Mouse (Mus musculus) neutrophil, adult 59 days (primary cell): Measurements from ENCODE around the gene Hipk4. TPM values are rescaled to one million over a fixed set of nuclear protein-coding genes. Genes with fewer than 3 reads are reported as not detected.

Experiments used
- total RNA-seq, 2 experiments: library from RNA; stranded (reverse); gene quantifications; 1 replicate in 1 of 2; 2 replicates in 1 of 2; pipeline ENCODE4 v1.2.4; 2023

Gene Hipk4
- total RNA-seq, result under 1 TPM in 1 of 2 experiments, not detected in 1; 0.36 TPM

GRCm38 (mm10) chr7:27522967-27523366 is at the start of gene Hipk4:
Gene Hipk4 (plus strand): TSS chr7:27523267.

GRCm38 (mm10) chr7:27486770-27487697 is 36.0 kb upstream of the Hipk4 start, which contains the start of gene Sertad1:
Gene Sertad1 (plus strand): TSS chr7:27486910.

GRCm38 (mm10) chr7:27499036-27499435 is 24.0 kb upstream of the Hipk4 start, which contains the start of gene Prx:
Gene Prx (plus strand): TSS chr7:27499324.

GRCm38 (mm10) chr7:27552931-27553513 is 30.0 kb downstream of the Hipk4 start, which contains the start of the genes Pld3 and 2310022A10Rik:
Gene Pld3 (minus strand): TSS chr7:27553218.
Gene 2310022A10Rik (plus strand): TSS chr7:27553233.

Other genes starting within 250 kb of the Hipk4 start
- under 1 TPM; 0.33 to 0.51 TPM for gene Ltbp4, start 185.6 kb upstream of the Hipk4 start, total RNA-seq
- gene Shkbp1, start 167.2 kb upstream of the Hipk4 start, total RNA-seq, result 100 to 1,000 TPM; 100 to 108 TPM
- gene Gm20479, start 165.8 kb upstream of the Hipk4 start, total RNA-seq, result 10 to 100 TPM in 1 of 2 experiments, not detected in 1; 10.9 TPM
- under 1 TPM; 0.07 to 0.09 TPM for gene Sptbn4, start 75.6 kb upstream of the Hipk4 start, total RNA-seq
- 10 to 100 TPM; 31.2 to 58.3 TPM for gene Blvrb, start 75.3 kb upstream of the Hipk4 start, total RNA-seq
- 10 to 100 TPM; 27.9 to 32.9 TPM for gene Sertad3, start 49.5 kb upstream of the Hipk4 start, total RNA-seq
- 10 to 100 TPM; 43.3 to 43.4 TPM for gene Sertad1, start 36.4 kb upstream of the Hipk4 start, total RNA-seq
- gene Prx, start 23.9 kb upstream of the Hipk4 start, total RNA-seq, result under 1 TPM; 0.68 to 0.80 TPM
- gene Pld3, start 30.0 kb downstream of the Hipk4 start, total RNA-seq, result 10 to 100 TPM; 19.5 to 22.3 TPM
- 10 to 100 TPM; 12.4 to 13.8 TPM for gene 2310022A10Rik, start 30.0 kb downstream of the Hipk4 start, total RNA-seq
- gene Akt2, start 68.3 kb downstream of the Hipk4 start, total RNA-seq, result 100 to 1,000 TPM; 109 to 111 TPM
- gene Ttc9b, start 130.6 kb downstream of the Hipk4 start, total RNA-seq, result not detected
- gene Map3k10, start 151.3 kb downstream of the Hipk4 start, total RNA-seq, result 1 to 10 TPM; 4.9 to 6.5 TPM
- under 1 TPM; 0.13 to 0.51 TPM for gene Zfp607b, start 166.1 kb downstream of the Hipk4 start, total RNA-seq
- gene Zfp60, start 208.1 kb downstream of the Hipk4 start, total RNA-seq, result 1 to 10 TPM; 2.7 to 3.6 TPM